Comparison of ENCODE assay signal across 8 mouse cellular contexts in the genomic region with DNA sequence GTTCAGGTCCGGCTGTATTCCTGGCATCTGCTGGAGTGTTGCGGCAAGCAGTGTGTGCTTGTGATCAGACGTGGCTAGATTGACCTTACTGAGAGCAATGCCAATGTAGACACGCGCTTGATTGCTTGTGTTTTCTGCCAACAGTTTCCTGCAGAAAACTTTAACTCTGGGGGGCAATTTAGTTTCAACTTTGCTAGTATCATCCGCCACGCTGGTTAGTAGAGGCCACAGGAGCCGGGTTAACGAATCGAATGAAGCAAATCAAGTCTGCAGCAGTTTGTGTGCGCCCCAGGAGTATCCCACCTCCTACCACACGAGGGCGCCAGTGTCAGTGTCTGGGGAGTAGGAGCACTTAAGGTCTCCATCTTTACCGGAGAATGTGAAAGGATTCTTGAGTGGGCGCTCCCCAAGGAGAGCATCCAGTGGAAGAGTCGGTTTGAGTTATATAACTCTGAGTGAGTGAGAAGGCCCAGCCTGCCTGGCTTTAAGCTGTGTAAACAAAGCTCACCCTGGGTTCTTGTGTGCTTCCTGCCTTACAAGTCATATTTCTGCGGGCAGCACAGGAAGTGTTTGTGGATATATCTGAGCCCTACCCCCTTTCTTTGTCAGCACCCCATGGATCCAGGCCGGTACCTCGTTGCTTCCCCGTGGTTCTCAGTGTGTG.
DNase-seq lines count a peak whose midpoint lies in the region; ATAC-seq and TF ChIP-seq lines count a peak whose summit lies in the region.

No protein-coding gene starts in this region.

- H3K4me2 ChIP-seq in limb, embryonic 15.5 days: peak overlapping the region; percentile 5; the same call in 1 of the 2 replicates
- no peak overlapping the region for H3K4me2 ChIP-seq in midbrain, postnatal 0 days (ENCODE audit: low read depth, low read length, poor library complexity, severe bottlenecking)

- peak; percentile 95 for DNase-seq in 416B (ENCODE audit: low read depth)
- peak; percentile 80 for DNase-seq in adrenal gland, postnatal 10 days
- peak; percentile 90 for DNase-seq in embryonic facial prominence, embryonic 10.5 days (ENCODE audit: low spot score)
- peak; percentile 63 for DNase-seq in kidney, adult 11 months
- peak; percentile 78 for DNase-seq in midbrain, postnatal 0 days (ENCODE audit: low spot score)
- peak; percentile 68 to 75 for DNase-seq in spleen, postnatal 36 days (ENCODE audit: low spot score in 2 of 2)

- WGBS in embryonic facial prominence, embryonic 10.5 days: 35% methylated on average over 20 of the region's 20 CpGs
- WGBS in limb, embryonic 15.5 days: 38% methylated on average over 20 of the region's 20 CpGs
- WGBS in midbrain, postnatal 0 days: 29% methylated on average over 20 of the region's 20 CpGs

- no peaks in the 10 kb centered on the region; the same call in none of the 2 replicates for H3K27me3 ChIP-seq in embryonic facial prominence, embryonic 10.5 days (replicated peaks; ENCODE audit: low read depth, poor library complexity, severe bottlenecking)
- no peaks in the 10 kb centered on the region for H3K27me3 ChIP-seq in limb, embryonic 15.5 days
- no peaks in the 10 kb centered on the region for H3K27me3 ChIP-seq in midbrain, postnatal 0 days (ENCODE audit: insufficient read depth, low read length)

- H3K4me3 ChIP-seq in embryonic facial prominence, embryonic 10.5 days: peak overlapping the region; percentile 28; the same call in 1 of the 2 replicates
- H3K4me3 ChIP-seq in limb, embryonic 15.5 days: peak overlapping the region; percentile 14; the same call in 1 of the 2 replicates
- no peak overlapping the region for H3K4me3 ChIP-seq in midbrain, postnatal 0 days (ENCODE audit: low read depth, low read length)

- peaks cover 37% of the 10 kb centered on the region for H3K4me1 ChIP-seq in embryonic facial prominence, embryonic 10.5 days
- peaks cover 16% of the 10 kb centered on the region for H3K4me1 ChIP-seq in limb, embryonic 15.5 days
- peaks cover 8% of the 10 kb centered on the region; the same call in 1 of the 2 replicates for H3K4me1 ChIP-seq in midbrain, postnatal 0 days (ENCODE audit: insufficient read depth, low read length)

- peak; percentile 88 for TF ChIP-seq CTCF in midbrain, postnatal 0 days (IDR thresholded peaks at IDR 0.05)

- ATAC-seq in granulocyte monocyte progenitor cell, adult 5-6 weeks (replicated peaks; ENCODE audit: poor library complexity, severe bottlenecking): peak; percentile 79
- no peak for ATAC-seq in limb, embryonic 15.5 days (ENCODE audit: insufficient number of reproducible peaks, low FRiP score, low TSS enrichment, low read depth)
- peak; percentile 44; the same call in 1 of the 2 replicates for ATAC-seq in midbrain, postnatal 0 days (ENCODE audit: low FRiP score)

- H3K36me3 ChIP-seq in embryonic facial prominence, embryonic 10.5 days (replicated peaks): no peaks in the 10 kb centered on the region
- no peaks in the 10 kb centered on the region for H3K36me3 ChIP-seq in limb, embryonic 15.5 days
- H3K36me3 ChIP-seq in midbrain, postnatal 0 days (ENCODE audit: insufficient read depth, low read length): no peaks in the 10 kb centered on the region

- no peaks in the 10 kb centered on the region for H3K9me3 ChIP-seq in embryonic facial prominence, embryonic 10.5 days
- H3K9me3 ChIP-seq in limb, embryonic 15.5 days: no peaks in the 10 kb centered on the region
- no peaks in the 10 kb centered on the region for H3K9me3 ChIP-seq in midbrain, postnatal 0 days (ENCODE audit: low read length)

- peak overlapping the region; percentile 72 for H3K27ac ChIP-seq in embryonic facial prominence, embryonic 10.5 days (replicated peaks)
- no peak overlapping the region for H3K27ac ChIP-seq in limb, embryonic 15.5 days
- H3K27ac ChIP-seq in midbrain, postnatal 0 days (ENCODE audit: low read depth, low read length): no peak overlapping the region

- no peak overlapping the region for H3K9ac ChIP-seq in limb, embryonic 15.5 days
- no peak overlapping the region for H3K9ac ChIP-seq in midbrain, postnatal 0 days (replicated peaks; ENCODE audit: low read length, poor library complexity, severe bottlenecking)
